Mouse (Mus musculus) liver, embryonic 12.5 days (tissue): Measurements from ENCODE around the gene Stfa3. TPM values are rescaled to one million over a fixed set of nuclear protein-coding genes. Genes with fewer than 3 reads are reported as not detected.

Source experiments
- ATAC-seq: fragments of 200-750 bp; cut with Nextera tagmentation; 2 replicates; pipeline ENCODE4 v1.8.0; 2017; ENCODE audit warnings: moderate number of reproducible peaks, mild to moderate bottlenecking, moderate library complexity
- H3K27ac ChIP-seq: fragments of 300-500 bp; sonication (generic); 2 replicates; pipeline ENCODE4 v1.5.1; 2016; ENCODE audit warnings: mild to moderate bottlenecking
- H3K27me3 ChIP-seq: fragments of 300-500 bp; sonication (generic); replicated peaks from 2 replicates; pipeline ENCODE4 v1.6.1; 2016; ENCODE audit warnings: mild to moderate bottlenecking, moderate library complexity
- H3K36me3 ChIP-seq: fragments of 300-500 bp; sonication (generic); 2 replicates; pipeline ENCODE4 v1.6.1; 2016; ENCODE audit warnings: mild to moderate bottlenecking, moderate library complexity
- H3K4me1 ChIP-seq: fragments of 300-500 bp; sonication (generic); 2 replicates; pipeline ENCODE4 v1.6.1; 2016
- H3K4me2 ChIP-seq: fragments of 300-500 bp; sonication (generic); 2 replicates; pipeline ENCODE4 v1.6.1; 2016; ENCODE audit warnings: mild to moderate bottlenecking, moderate library complexity
- H3K4me3 ChIP-seq: fragments of 300-500 bp; sonication (generic); 2 replicates; pipeline ENCODE4 v1.5.1; 2016; ENCODE audit warnings: mild to moderate bottlenecking, moderate library complexity
- H3K9ac ChIP-seq: fragments of 300-500 bp; sonication (generic); 2 replicates; pipeline ENCODE4 v1.6.1; 2016; ENCODE audit warnings: mild to moderate bottlenecking, moderate library complexity
- H3K9me3 ChIP-seq: fragments of 300-500 bp; sonication (generic); replicated peaks from 2 replicates; pipeline ENCODE4 v1.6.1; 2016; ENCODE audit warnings: mild to moderate bottlenecking, moderate library complexity
- WGBS: fragments of 180-500 bp; shearing (Covaris S2); methylation state at CpG from one replicate; pipeline ENCODE4 v1.1.7; 2016; ENCODE audit not compliant: insufficient replicate concordance; 5-methylcytosine and 5-hydroxymethylcytosine counted together
- polyA plus RNA-seq: library from polyadenylated mRNA; unstranded; fragments of >200 nt; fragmentation: Nextera tagmentation; extraction: Ambion mirVana; gene quantifications from 2 replicates; pipeline ENCODE4 v1.2.1, GENCODE M21; 2016

Stfa3 gene
- polyA plus RNA-seq, result 12.4 and 14.7 TPM in 2 replicates

- Histone ChIP-seq H3K4me3 (no peak within 1 kb of the TSS), H3K27me3 (no peaks in the 10 kb centered on the region), H3K4me1 (no peaks in the 10 kb centered on the region), H3K9ac (no peak within 1 kb of the TSS), H3K4me2 (no peak within 1 kb of the TSS), H3K27ac (no peak within 1 kb of the TSS), H3K9me3 (no peaks in the 10 kb centered on the region), H3K36me3 (no peaks in the 10 kb centered on the region)
- no peak for ATAC-seq
- 66% methylated on average over 4 of the region's 4 CpGs for WGBS
These were observed at the start of gene Stfa3 for GRCm38 (mm10) chr16:36455342-36455802. Gene Stfa3 (minus strand): TSS chr16:36455392.

GRCm38 (mm10) chr16:36502286-36502685 is 47.1 kb upstream of the Stfa3 start:
- H3K4me1 ChIP-seq, result no peaks in the 10 kb centered on the region
- ATAC-seq, result no peak
- no peak overlapping the region for H3K27ac ChIP-seq
- H3K36me3 ChIP-seq, result no peaks in the 10 kb centered on the region
- H3K4me2 ChIP-seq, result no peak overlapping the region
- no peaks in the 10 kb centered on the region for H3K27me3 ChIP-seq
- WGBS, result 30% methylated on average over 2 of the region's 2 CpGs
- H3K9ac ChIP-seq, result no peak overlapping the region
- H3K4me3 ChIP-seq, result no peak overlapping the region
- no peaks in the 10 kb centered on the region for H3K9me3 ChIP-seq

- Histone ChIP-seq H3K36me3 (no peaks in the 10 kb centered on the region), H3K9me3 (no peaks in the 10 kb centered on the region), H3K9ac (no peak overlapping the region), H3K27me3 (no peaks in the 10 kb centered on the region), H3K4me2 (no peak overlapping the region), H3K27ac (no peak overlapping the region), H3K4me3 (no peak overlapping the region), H3K4me1 (no peaks in the 10 kb centered on the region)
- 64% methylated on average over 1 of the region's 1 CpGs for WGBS
- no peak for ATAC-seq
These were observed 37.2 kb upstream of the Stfa3 start for GRCm38 (mm10) chr16:36492420-36492819.

GRCm38 (mm10) chr16:36476866-36477265 is 21.7 kb upstream of the Stfa3 start:
- no peak overlapping the region for H3K9ac ChIP-seq
- H3K4me3 ChIP-seq, result no peak overlapping the region
- H3K27me3 ChIP-seq, result peaks cover 11% of the 10 kb centered on the region; the same call in 1 of the 2 replicates
- ATAC-seq, result no peak
- 24% methylated on average over 9 of the region's 9 CpGs for WGBS
- H3K9me3 ChIP-seq, result no peaks in the 10 kb centered on the region
- no peaks in the 10 kb centered on the region for H3K4me1 ChIP-seq
- H3K36me3 ChIP-seq, result no peaks in the 10 kb centered on the region
- H3K27ac ChIP-seq, result no peak overlapping the region
- no peak overlapping the region for H3K4me2 ChIP-seq

- WGBS, result 70% methylated on average over 3 of the region's 3 CpGs
- no peak for ATAC-seq
- Histone ChIP-seq H3K9me3 (no peaks in the 10 kb centered on the region), H3K4me1 (no peaks in the 10 kb centered on the region), H3K27ac (no peak overlapping the region), H3K36me3 (no peaks in the 10 kb centered on the region), H3K9ac (no peak overlapping the region), H3K27me3 (peaks cover 11% of the 10 kb centered on the region), H3K4me2 (no peak overlapping the region), H3K4me3 (no peak overlapping the region)
These were observed 20.3 kb upstream of the Stfa3 start for GRCm38 (mm10) chr16:36475530-36475929.

GRCm38 (mm10) chr16:36474849-36475248 is 19.7 kb upstream of the Stfa3 start:
- no peak overlapping the region for H3K9ac ChIP-seq
- H3K9me3 ChIP-seq, result no peaks in the 10 kb centered on the region
- peaks cover 11% of the 10 kb centered on the region for H3K27me3 ChIP-seq
- no peak overlapping the region for H3K4me3 ChIP-seq
- H3K36me3 ChIP-seq, result no peaks in the 10 kb centered on the region
- no peak overlapping the region for H3K4me2 ChIP-seq
- H3K27ac ChIP-seq, result no peak overlapping the region
- no peak for ATAC-seq
- WGBS, result 47% methylated on average over 2 of the region's 2 CpGs
- H3K4me1 ChIP-seq, result no peaks in the 10 kb centered on the region

- no peak overlapping the region for H3K9ac ChIP-seq
- peaks cover 11% of the 10 kb centered on the region for H3K27me3 ChIP-seq
- no peak overlapping the region for H3K4me2 ChIP-seq
- H3K36me3 ChIP-seq, result no peaks in the 10 kb centered on the region
- no peak overlapping the region for H3K27ac ChIP-seq
- H3K9me3 ChIP-seq, result no peaks in the 10 kb centered on the region
- WGBS, result 40% methylated on average over 17 of the region's 17 CpGs
- no peaks in the 10 kb centered on the region for H3K4me1 ChIP-seq
- ATAC-seq, result no peak
- no peak overlapping the region for H3K4me3 ChIP-seq
These were observed 18.3 kb upstream of the Stfa3 start for GRCm38 (mm10) chr16:36473217-36474216.

GRCm38 (mm10) chr16:36471066-36471633 is 16.0 kb upstream of the Stfa3 start:
- no peak overlapping the region for H3K27ac ChIP-seq
- H3K36me3 ChIP-seq, result no peaks in the 10 kb centered on the region
- H3K4me3 ChIP-seq, result no peak overlapping the region
- no peak for ATAC-seq
- 40% methylated on average over 13 of the region's 13 CpGs for WGBS
- no peaks in the 10 kb centered on the region for H3K9me3 ChIP-seq
- H3K27me3 ChIP-seq, result peaks cover 11% of the 10 kb centered on the region
- H3K9ac ChIP-seq, result no peak overlapping the region
- no peaks in the 10 kb centered on the region for H3K4me1 ChIP-seq
- no peak overlapping the region for H3K4me2 ChIP-seq

- H3K27me3 ChIP-seq, result peaks cover 11% of the 10 kb centered on the region
- H3K4me1 ChIP-seq, result no peaks in the 10 kb centered on the region
- no peak overlapping the region for H3K27ac ChIP-seq
- no peak overlapping the region for H3K4me2 ChIP-seq
- H3K36me3 ChIP-seq, result no peaks in the 10 kb centered on the region
- no peak overlapping the region for H3K4me3 ChIP-seq
- no peak for ATAC-seq
- no peaks in the 10 kb centered on the region for H3K9me3 ChIP-seq
- 6% methylated on average over 2 of the region's 2 CpGs for WGBS
- H3K9ac ChIP-seq, result no peak overlapping the region
These were observed 14.8 kb upstream of the Stfa3 start for GRCm38 (mm10) chr16:36469955-36470478.

GRCm38 (mm10) chr16:36469367-36469766 is 14.2 kb upstream of the Stfa3 start:
- Histone ChIP-seq H3K9ac (no peak overlapping the region), H3K9me3 (no peaks in the 10 kb centered on the region), H3K4me2 (no peak overlapping the region), H3K27me3 (peaks cover 11% of the 10 kb centered on the region), H3K27ac (no peak overlapping the region), H3K36me3 (no peaks in the 10 kb centered on the region), H3K4me1 (no peaks in the 10 kb centered on the region), H3K4me3 (no peak overlapping the region)
- 82% methylated on average over 9 of the region's 9 CpGs for WGBS
- no peak for ATAC-seq

GRCm38 (mm10) chr16:36468862-36469261 is 13.7 kb upstream of the Stfa3 start:
- WGBS, result 57% methylated on average over 4 of the region's 4 CpGs
- no peak for ATAC-seq
- Histone ChIP-seq H3K9ac (no peak overlapping the region), H3K4me2 (no peak overlapping the region), H3K4me3 (no peak overlapping the region), H3K27ac (no peak overlapping the region), H3K27me3 (peaks cover 9% of the 10 kb centered on the region), H3K36me3 (no peaks in the 10 kb centered on the region), H3K4me1 (no peaks in the 10 kb centered on the region), H3K9me3 (no peaks in the 10 kb centered on the region)

GRCm38 (mm10) chr16:36467936-36468335 is 12.7 kb upstream of the Stfa3 start:
- Histone ChIP-seq H3K9ac (no peak overlapping the region), H3K4me3 (no peak overlapping the region), H3K36me3 (no peaks in the 10 kb centered on the region), H3K4me1 (no peaks in the 10 kb centered on the region), H3K4me2 (no peak overlapping the region), H3K27ac (no peak overlapping the region), H3K27me3 (peaks cover 5% of the 10 kb centered on the region; the same call in 1 of the 2 replicates), H3K9me3 (no peaks in the 10 kb centered on the region)
- 49% methylated on average over 2 of the region's 2 CpGs for whole genome bisulfite sequencing
- ATAC-seq, result no peak
